Mouse (Mus musculus) embryonic facial prominence, embryonic 10.5 days (tissue): Measurements from ENCODE around the gene Mid1. TPM values are rescaled to one million over a fixed set of nuclear protein-coding genes. Genes with fewer than 3 reads are reported as not detected.
A peak's percentile ranks its signal among the peaks of the same experiment; 100 is the strongest.

Experiments used
- DNase-seq: peaks from one replicate; pipeline ENCODE4 v3.0.0-alpha.2; 2017; ENCODE audit warnings: low spot score
- H3K27ac ChIP-seq: fragments of 300-500 bp; sonication (generic); replicated peaks from 2 replicates; pipeline ENCODE4 v1.5.1; 2016; ENCODE audit warnings: mild to moderate bottlenecking
- H3K27me3 ChIP-seq: fragments of 300-500 bp; sonication (generic); replicated peaks from 2 replicates; pipeline ENCODE4 v1.6.1; 2016; ENCODE audit warnings: low read depth, mild to moderate bottlenecking; ENCODE audit not compliant: poor library complexity, severe bottlenecking
- H3K36me3 ChIP-seq: fragments of 300-500 bp; sonication (generic); replicated peaks from 2 replicates; pipeline ENCODE4 v1.6.1; 2016; ENCODE audit warnings: mild to moderate bottlenecking, moderate library complexity
- H3K4me1 ChIP-seq: fragments of 300-500 bp; sonication (generic); 2 replicates; pipeline ENCODE4 v1.6.1; 2016
- H3K4me3 ChIP-seq: fragments of 300-500 bp; sonication (generic); 2 replicates; pipeline ENCODE4 v1.5.1; 2016; ENCODE audit warnings: mild to moderate bottlenecking, moderate library complexity
- H3K9me3 ChIP-seq: fragments of 300-500 bp; sonication (generic); 2 replicates; pipeline ENCODE4 v1.6.1; 2016; ENCODE audit warnings: mild to moderate bottlenecking
- WGBS: fragments of 180-500 bp; shearing (Covaris S2); methylation state at CpG from one replicate; pipeline ENCODE4 v1.1.7; 2016; 5-methylcytosine and 5-hydroxymethylcytosine counted together
- polyA plus RNA-seq: library from polyadenylated mRNA; unstranded; fragments of >200 nt; fragmentation: Nextera tagmentation; extraction: Ambion mirVana; gene quantifications from 2 replicates; pipeline ENCODE4 v1.2.1, GENCODE M21; 2016

Mid1 gene
- polyA plus RNA-seq, 1 experiment from 2014 or later = 18.6 TPM

GRCm38 (mm10) chrX:169792879-169793278 is 107.9 kb downstream of the Mid1 start:
- H3K36me3 ChIP-seq = no peaks in the 10 kb centered on the region
- H3K27ac ChIP-seq = no peak overlapping the region
- H3K4me1 ChIP-seq = no peaks in the 10 kb centered on the region; the same call in 1 of the 2 replicates
- H3K4me3 ChIP-seq = no peak overlapping the region
- WGBS = 20% methylated on average over 1 of the region's 1 CpGs
- no peaks in the 10 kb centered on the region for H3K9me3 ChIP-seq
- peak; percentile 12 for DNase-seq
- peaks cover 57% of the 10 kb centered on the region for H3K27me3 ChIP-seq

GRCm38 (mm10) chrX:169794421-169794820 is 109.4 kb downstream of the Mid1 start:
- H3K27me3 ChIP-seq = peaks cover 60% of the 10 kb centered on the region
- no peak for DNase-seq
- WGBS = 65% methylated on average over 4 of the region's 4 CpGs

GRCm38 (mm10) chrX:169794831-169795311 is 109.9 kb downstream of the Mid1 start:
- no peaks in the 10 kb centered on the region for H3K36me3 ChIP-seq
- WGBS = 56% methylated on average over 7 of the region's 7 CpGs
- H3K27ac ChIP-seq = no peak overlapping the region
- no peaks in the 10 kb centered on the region; the same call in 1 of the 2 replicates for H3K4me1 ChIP-seq
- H3K9me3 ChIP-seq = no peaks in the 10 kb centered on the region
- H3K27me3 ChIP-seq = peaks cover 55% of the 10 kb centered on the region
- H3K4me3 ChIP-seq = no peak overlapping the region
- no peak for DNase-seq

More at GRCm38 (mm10) chrX:169794421-169794820, 109.4 kb downstream of the Mid1 start:
- H3K27ac ChIP-seq = no peak overlapping the region
- no peak overlapping the region for H3K4me3 ChIP-seq
- no peaks in the 10 kb centered on the region for H3K36me3 ChIP-seq
- no peaks in the 10 kb centered on the region for H3K9me3 ChIP-seq
- H3K4me1 ChIP-seq = no peaks in the 10 kb centered on the region; the same call in 1 of the 2 replicates

- no peaks in the 10 kb centered on the region; the same call in 1 of the 2 replicates for H3K4me1 ChIP-seq
- H3K27me3 ChIP-seq = peaks cover 75% of the 10 kb centered on the region
- H3K36me3 ChIP-seq = no peaks in the 10 kb centered on the region
- no peak for DNase-seq
- no peaks in the 10 kb centered on the region for H3K9me3 ChIP-seq
- no peak overlapping the region for H3K4me3 ChIP-seq
- H3K27ac ChIP-seq = no peak overlapping the region
- 74% methylated on average over 3 of the region's 3 CpGs for WGBS
Observed at GRCm38 (mm10) chrX:169797148-169797547, 112.1 kb downstream of the Mid1 start.

- Histone ChIP-seq H3K4me3 (peak overlapping the region; percentile 47), H3K4me1 (no peaks in the 10 kb centered on the region; the same call in 1 of the 2 replicates), H3K36me3 (no peaks in the 10 kb centered on the region), H3K27me3 (peaks cover 87% of the 10 kb centered on the region), H3K9me3 (no peaks in the 10 kb centered on the region), H3K27ac (peak overlapping the region; percentile 84)
- peak; percentile 40 for DNase-seq
- WGBS = 10% methylated on average over 11 of the region's 11 CpGs
Observed at GRCm38 (mm10) chrX:169798987-169799680, 114.1 kb downstream of the Mid1 start.

GRCm38 (mm10) chrX:169800238-169800637 is 115.2 kb downstream of the Mid1 start:
- H3K27me3 ChIP-seq = peaks cover 82% of the 10 kb centered on the region
- H3K27ac ChIP-seq = no peak overlapping the region
- no peaks in the 10 kb centered on the region for H3K4me1 ChIP-seq
- 38% methylated on average over 4 of the region's 4 CpGs for WGBS
- no peaks in the 10 kb centered on the region for H3K9me3 ChIP-seq
- no peaks in the 10 kb centered on the region for H3K36me3 ChIP-seq
- no peak for DNase-seq
- H3K4me3 ChIP-seq = no peak overlapping the region

- H3K4me3 ChIP-seq = no peak overlapping the region
- 74% methylated on average over 5 of the region's 5 CpGs for WGBS
- H3K4me1 ChIP-seq = no peaks in the 10 kb centered on the region
- H3K9me3 ChIP-seq = no peaks in the 10 kb centered on the region
- H3K27me3 ChIP-seq = peaks cover 70% of the 10 kb centered on the region
- H3K36me3 ChIP-seq = no peaks in the 10 kb centered on the region
- DNase-seq = no peak
- no peak overlapping the region for H3K27ac ChIP-seq
Observed at GRCm38 (mm10) chrX:169805791-169806190, 120.8 kb downstream of the Mid1 start.

GRCm38 (mm10) chrX:169807744-169808143 is 122.7 kb downstream of the Mid1 start:
- DNase-seq = no peak
- H3K36me3 ChIP-seq = no peaks in the 10 kb centered on the region
- H3K4me1 ChIP-seq = no peaks in the 10 kb centered on the region
- H3K9me3 ChIP-seq = no peaks in the 10 kb centered on the region
- 94% methylated on average over 3 of the region's 3 CpGs for WGBS
- H3K4me3 ChIP-seq = no peak overlapping the region
- no peak overlapping the region for H3K27ac ChIP-seq
- H3K27me3 ChIP-seq = peaks cover 67% of the 10 kb centered on the region

- WGBS = 61% methylated on average over 5 of the region's 5 CpGs
- H3K36me3 ChIP-seq = no peaks in the 10 kb centered on the region
- H3K4me1 ChIP-seq = no peaks in the 10 kb centered on the region
- peaks cover 73% of the 10 kb centered on the region for H3K27me3 ChIP-seq
- no peak overlapping the region for H3K27ac ChIP-seq
- H3K4me3 ChIP-seq = no peak overlapping the region
- no peaks in the 10 kb centered on the region for H3K9me3 ChIP-seq
- no peak for DNase-seq
Observed at GRCm38 (mm10) chrX:169811318-169811717, 126.3 kb downstream of the Mid1 start.

GRCm38 (mm10) chrX:169811783-169812182 is 126.8 kb downstream of the Mid1 start:
- no peak for DNase-seq
- Histone ChIP-seq H3K27ac (no peak overlapping the region), H3K27me3 (peaks cover 73% of the 10 kb centered on the region), H3K36me3 (no peaks in the 10 kb centered on the region), H3K4me3 (no peak overlapping the region), H3K4me1 (no peaks in the 10 kb centered on the region), H3K9me3 (no peaks in the 10 kb centered on the region)
- WGBS = 89% methylated on average over 2 of the region's 2 CpGs

GRCm38 (mm10) chrX:169813673-169814072 is 128.7 kb downstream of the Mid1 start:
- H3K9me3 ChIP-seq = no peaks in the 10 kb centered on the region
- H3K4me1 ChIP-seq = no peaks in the 10 kb centered on the region
- no peak for DNase-seq
- WGBS = 69% methylated on average over 1 of the region's 1 CpGs
- H3K36me3 ChIP-seq = no peaks in the 10 kb centered on the region
- peaks cover 67% of the 10 kb centered on the region for H3K27me3 ChIP-seq
- H3K4me3 ChIP-seq = no peak overlapping the region
- no peak overlapping the region for H3K27ac ChIP-seq

GRCm38 (mm10) chrX:169826947-169827346 is 141.9 kb downstream of the Mid1 start:
- Histone ChIP-seq H3K36me3 (no peaks in the 10 kb centered on the region), H3K27me3 (peaks cover 75% of the 10 kb centered on the region), H3K4me1 (peaks cover 8% of the 10 kb centered on the region), H3K4me3 (no peak overlapping the region), H3K9me3 (no peaks in the 10 kb centered on the region), H3K27ac (no peak overlapping the region)
- WGBS = 69% methylated on average over 10 of the region's 10 CpGs
- no peak for DNase-seq

- H3K4me3 ChIP-seq = peak overlapping the region; percentile 31
- DNase-seq = no peak
- 35% methylated on average over 7 of the region's 7 CpGs for WGBS
- peak overlapping the region; percentile 61 for H3K27ac ChIP-seq
- H3K9me3 ChIP-seq = no peaks in the 10 kb centered on the region
- no peaks in the 10 kb centered on the region for H3K36me3 ChIP-seq
- H3K4me1 ChIP-seq = peaks cover 8% of the 10 kb centered on the region
- H3K27me3 ChIP-seq = peaks cover 75% of the 10 kb centered on the region
Observed at GRCm38 (mm10) chrX:169827720-169828119, 142.7 kb downstream of the Mid1 start.
